Mouse (Mus musculus) heart, embryonic 14.5 days (tissue): ENCODE results near the gene Rpl38. TPM values are rescaled to one million over a fixed set of nuclear protein-coding genes. Genes with fewer than 3 reads are reported as not detected.
A peak's percentile ranks its signal among the peaks of the same experiment; 100 is the strongest.
"Not testable (repeated sequence)": the region's sequence is repeated elsewhere in the genome, so short reads cannot be mapped to it uniquely, and the experiment has no call there.

Experiments used
- ATAC-seq: fragments of 200-750 bp; cut with Nextera tagmentation; 2 replicates; pipeline ENCODE4 v1.8.0; 2017; ENCODE audit warnings: low read depth, moderate TSS enrichment; ENCODE audit not compliant: insufficient number of reproducible peaks, insufficient read depth, low FRiP score
- H3K27ac ChIP-seq, 2 experiments: fragments of 200-500 bp in 1 of 2; fragments of 300-500 bp in 1 of 2; sonication (generic) in 1 of 2; replicated peaks in 1 of 2; 2 replicates each; pipeline ENCODE4 v1.5.1; 2012 to 2014; ENCODE audit warnings: low read depth in 2 of 2, low read length in 2 of 2, control low read depth in 1 of 2, mild to moderate bottlenecking in 1 of 2, mixed read lengths in 1 of 2; ENCODE audit not compliant: control insufficient read depth in 1 of 2, insufficient read depth in 1 of 2
- H3K27me3 ChIP-seq: fragments of 300-500 bp; sonication (generic); 2 replicates; pipeline ENCODE4 v1.6.1; 2014; ENCODE audit warnings: mild to moderate bottlenecking, low read length, control low read depth; ENCODE audit not compliant: control insufficient read depth, insufficient read depth
- H3K36me3 ChIP-seq: fragments of 300-500 bp; sonication (generic); 2 replicates; pipeline ENCODE4 v1.6.1; 2014; ENCODE audit warnings: mild to moderate bottlenecking, control low read depth, low read length, mixed read lengths; ENCODE audit not compliant: control insufficient read depth, insufficient read depth
- H3K4me1 ChIP-seq, 2 experiments: fragments of 200-500 bp in 1 of 2; fragments of 300-500 bp in 1 of 2; sonication (generic) in 1 of 2; 2 replicates each; pipeline ENCODE4 v1.6.1; 2012 to 2014; ENCODE audit warnings: low read length in 2 of 2, control low read depth in 1 of 2, mixed read lengths in 1 of 2; ENCODE audit not compliant: control insufficient read depth in 2 of 2, insufficient read depth in 2 of 2
- H3K4me2 ChIP-seq: fragments of 300-500 bp; sonication (generic); 2 replicates; pipeline ENCODE4 v1.6.1; 2014; ENCODE audit warnings: mild to moderate bottlenecking, low read length
- H3K4me3 ChIP-seq, 2 experiments: fragments of 200-500 bp in 1 of 2; fragments of 300-500 bp in 1 of 2; sonication (generic) in 1 of 2; 2 replicates each; pipeline ENCODE4 v1.5.1; 2012 to 2014; ENCODE audit warnings: low read length in 2 of 2, mild to moderate bottlenecking in 2 of 2, control low read depth in 1 of 2, low read depth in 1 of 2, moderate library complexity in 1 of 2; ENCODE audit not compliant: control insufficient read depth in 1 of 2, insufficient read depth in 1 of 2
- H3K9ac ChIP-seq: fragments of 300-500 bp; sonication (generic); 2 replicates; pipeline ENCODE4 v1.6.1; 2014; ENCODE audit warnings: mild to moderate bottlenecking, low read length
- H3K9me3 ChIP-seq: fragments of 300-500 bp; sonication (generic); 2 replicates; pipeline ENCODE4 v1.6.1; 2016; ENCODE audit warnings: low read length, control low read depth; ENCODE audit not compliant: control insufficient read depth
- WGBS: fragments of 180-500 bp; shearing (Covaris S2); extraction: QIAGEN DNeasy Blood & Tissue Kit; methylation state at CpG from one replicate; pipeline ENCODE4 v1.1.7; 2014; 5-methylcytosine and 5-hydroxymethylcytosine counted together
- polyA plus RNA-seq: library from polyadenylated mRNA; unstranded; fragments of >200 nt; fragmentation: Nextera tagmentation; extraction: Ambion mirVana; gene quantifications from 2 replicates; pipeline ENCODE4 v1.2.1, GENCODE M21; 2014

Gene Rpl38
- polyA plus RNA-seq, 1 experiment from 2014 or later: 745 TPM

GRCm38 (mm10) chr11:114674180-114674579 is 5.9 kb downstream of the Rpl38 start:
- no peak overlapping the region for H3K9ac ChIP-seq
- H3K36me3 ChIP-seq: peaks cover 42% of the 10 kb centered on the region
- H3K4me3 ChIP-seq: no peak overlapping the region
- no peaks in the 10 kb centered on the region for H3K9me3 ChIP-seq
- no peaks in the 10 kb centered on the region for H3K27me3 ChIP-seq
- peaks cover 24 to 36% of the 10 kb centered on the region in 2 experiments for H3K4me1 ChIP-seq
- WGBS: 50% methylated on average over 8 of the region's 8 CpGs
- no peak overlapping the region for H3K4me2 ChIP-seq
- ATAC-seq: no peak
- no peak overlapping the region for H3K27ac ChIP-seq

GRCm38 (mm10) chr11:114674796-114675195 is 6.5 kb downstream of the Rpl38 start:
- not testable (repeated sequence) for H3K9ac ChIP-seq, ATAC-seq, H3K9me3 ChIP-seq, H3K27ac ChIP-seq, H3K27me3 ChIP-seq
- Histone ChIP-seq H3K4me2 (peak overlapping the region; percentile 99), H3K36me3 (peaks cover 42% of the 10 kb centered on the region), H3K4me1 (peaks cover 28 to 36% of the 10 kb centered on the region in 2 experiments), H3K4me3 (peak overlapping the region in 1 of 2 experiments; percentile 62; a peak in 1 of 4 replicates)
- 100% methylated on average over 1 of the region's 3 CpGs for WGBS

- H3K27me3 ChIP-seq: no peaks in the 10 kb centered on the region
- ATAC-seq: peak; percentile 78
- H3K4me2 ChIP-seq: peak within 1 kb of the TSS; percentile 99
- under 1% methylated on average over 35 of the region's 40 CpGs for whole genome bisulfite sequencing
- peak within 1 kb of the TSS; percentile 80 for H3K9ac ChIP-seq
- H3K4me3 ChIP-seq: peak within 1 kb of the TSS; percentile 62 to 74
- peaks cover 39% of the 10 kb centered on the region for H3K36me3 ChIP-seq
- H3K4me1 ChIP-seq: peaks cover 28 to 34% of the 10 kb centered on the region in 2 experiments
- no peaks in the 10 kb centered on the region for H3K9me3 ChIP-seq
- H3K27ac ChIP-seq: peak within 1 kb of the TSS; percentile 38 to 43; a peak in 3 of 4 replicates
These were observed 7.1 kb downstream of the Rpl38 start, which contains the start of gene Ttyh2 for GRCm38 (mm10) chr11:114675341-114675825. Ttyh2 (plus strand) TSS chr11:114675431.

- Histone ChIP-seq H3K4me3 (peak overlapping the region; percentile 62 to 74), H3K36me3 (peaks cover 33% of the 10 kb centered on the region), H3K9ac (peak overlapping the region; percentile 80), H3K4me1 (peaks cover 27 to 31% of the 10 kb centered on the region in 2 experiments), H3K4me2 (peak overlapping the region; percentile 99), H3K27ac (peak overlapping the region; percentile 38 to 43; a peak in 3 of 4 replicates), H3K9me3 (no peaks in the 10 kb centered on the region), H3K27me3 (no peaks in the 10 kb centered on the region)
- WGBS: 2% methylated on average over 27 of the region's 27 CpGs
- ATAC-seq: no peak
These were observed 7.6 kb downstream of the Rpl38 start for GRCm38 (mm10) chr11:114675826-114676401.

- Histone ChIP-seq H3K9me3 (no peaks in the 10 kb centered on the region), H3K4me3 (peak overlapping the region; percentile 62 to 74), H3K27me3 (no peaks in the 10 kb centered on the region), H3K4me2 (peak overlapping the region; percentile 99), H3K4me1 (peaks cover 28 to 30% of the 10 kb centered on the region in 2 experiments), H3K36me3 (peaks cover 28% of the 10 kb centered on the region), H3K9ac (peak overlapping the region; percentile 80), H3K27ac (no peak overlapping the region)
- WGBS: 9% methylated on average over 14 of the region's 14 CpGs
- ATAC-seq: no peak
These were observed 8.1 kb downstream of the Rpl38 start for GRCm38 (mm10) chr11:114676431-114676830.

GRCm38 (mm10) chr11:114676896-114677530 is 8.7 kb downstream of the Rpl38 start:
- Histone ChIP-seq H3K4me1 (peaks cover 28 to 30% of the 10 kb centered on the region in 2 experiments), H3K27me3 (no peaks in the 10 kb centered on the region), H3K36me3 (peaks cover 22% of the 10 kb centered on the region), H3K27ac (no peak overlapping the region), H3K9ac (no peak overlapping the region; the same call in 1 of the 2 replicates), H3K4me2 (peak overlapping the region; percentile 99), H3K9me3 (no peaks in the 10 kb centered on the region), H3K4me3 (0 out of 4 replicates have a peak overlapping the region, but pooled peaks of 1 of the 2 experiments have one; percentile 62)
- ATAC-seq: no peak
- WGBS: 48% methylated on average over 9 of the region's 9 CpGs

- H3K36me3 ChIP-seq: no peaks in the 10 kb centered on the region
- H3K27me3 ChIP-seq: no peaks in the 10 kb centered on the region
- WGBS: 18% methylated on average over 8 of the region's 8 CpGs
- H3K9me3 ChIP-seq: no peaks in the 10 kb centered on the region
- no peak overlapping the region for H3K9ac ChIP-seq
- H3K4me1 ChIP-seq: peaks cover 33 to 36% of the 10 kb centered on the region in 2 experiments
- ATAC-seq: no peak
- peak overlapping the region; percentile 20 to 56 for H3K27ac ChIP-seq
- peak overlapping the region; percentile 5; the same call in 1 of the 2 replicates for H3K4me2 ChIP-seq
- H3K4me3 ChIP-seq: no peak overlapping the region
These were observed 11.3 kb downstream of the Rpl38 start for GRCm38 (mm10) chr11:114679582-114679981.
